In genomic region chr15:95804255-95804654, GRCm38 (mm10) we compare ENCODE assay signal across 8 mouse cellular contexts. TPM values are rescaled to one million over a fixed set of nuclear protein-coding genes. Genes with fewer than 3 reads are reported as not detected.
DNase-seq lines count a peak whose midpoint lies in the region; ATAC-seq lines count a peak whose summit lies in the region.

No protein-coding gene starts in this region.

- peaks cover 95% of the 10 kb centered on the region for H3K79me2 ChIP-seq in macrophage (ENCODE audit: inconsistent target)

- WGBS in kidney, embryonic 16.5 days = 7% methylated on average over 7 of the region's 7 CpGs
- WGBS in macrophage (ENCODE audit: missing documents) = 27% methylated on average over 7 of the region's 7 CpGs

- H3K27me3 ChIP-seq in kidney, embryonic 16.5 days (ENCODE audit: insufficient read depth, low read length) = no peaks in the 10 kb centered on the region

- DNase-seq in right cerebral cortex, adult 18-20 months = peak; percentile 86
- DNase-seq in right cerebral cortex, postnatal 4 days = no peak
- DNase-seq in heart, adult 9 months (ENCODE audit: low spot score in 2 of 2) = peak; percentile 77 to 86
- DNase-seq in cerebellum, adult 11 months = no peak

- no peak overlapping the region for H3K9ac ChIP-seq in kidney, embryonic 16.5 days (replicated peaks; ENCODE audit: low read length)

- H3K4me2 ChIP-seq in kidney, embryonic 16.5 days (replicated peaks; ENCODE audit: low read depth, low read length) = peak overlapping the region; percentile 16; the same call in 1 of the 2 replicates

- peak; percentile 85 for ATAC-seq in kidney, embryonic 16.5 days (ENCODE audit: low FRiP score, low TSS enrichment)
- ATAC-seq in CD4-positive, CD25-positive, alpha-beta regulatory T cell, adult 4 months = no peak

- H3K27ac ChIP-seq in brown adipose tissue, adult 24 weeks (replicated peaks; ENCODE audit: low read depth, low read length) = peak overlapping the region; percentile 97
- H3K27ac ChIP-seq in kidney, embryonic 16.5 days (ENCODE audit: low read length) = peak overlapping the region; percentile 65
- H3K27ac ChIP-seq in macrophage = peak overlapping the region; percentile 93

- no peak overlapping the region for H3K4me3 ChIP-seq in brown adipose tissue, adult 24 weeks (ENCODE audit: insufficient read depth, low read depth, low read length)
- no peak overlapping the region for H3K4me3 ChIP-seq in kidney, embryonic 16.5 days (ENCODE audit: low read length)
- peak overlapping the region; percentile 10 for H3K4me3 ChIP-seq in macrophage (ENCODE audit: inconsistent target)

- H3K9me3 ChIP-seq in kidney, embryonic 16.5 days (ENCODE audit: low read length) = no peaks in the 10 kb centered on the region

- H3K4me1 ChIP-seq in brown adipose tissue, adult 24 weeks (ENCODE audit: control insufficient read depth, insufficient read depth, insufficient read length, low read length) = peaks cover 42% of the 10 kb centered on the region
- H3K4me1 ChIP-seq in kidney, embryonic 16.5 days (ENCODE audit: insufficient read depth, low read length) = peaks cover 44% of the 10 kb centered on the region

- no peaks in the 10 kb centered on the region for H3K36me3 ChIP-seq in kidney, embryonic 16.5 days (ENCODE audit: insufficient read depth, low read length)
- no peaks in the 10 kb centered on the region for H3K36me3 ChIP-seq in macrophage (ENCODE audit: inconsistent target)

RNA-seq across cellular contexts. Expression of gene Ano6, which starts 13.6 kb away (rescaled TPM):
- 14.3 and 21.1 TPM in 2 replicates for polyA plus RNA-seq in brown adipose tissue, adult 24 weeks (2012; ENCODE audit: insufficient read depth, insufficient read length, missing spikeins)
- 54.4 and 67.2 TPM in 2 replicates for polyA plus RNA-seq in kidney, embryonic 16.5 days (2015; fragmentation: Nextera tagmentation; extraction: Ambion mirVana)
- 100 to 1,000 TPM; 179 to 920 (median 223) TPM for total RNA-seq in macrophage (2018; cell fraction: chromatin; rRNA removed)
- 100 to 1,000 TPM in 10 of 26 experiments, 10 to 100 TPM in 16; 54.7 to 124 (median 86.7) TPM for total RNA-seq in macrophage (2018; cell fraction: cytosol; rRNA removed)
- total RNA-seq in macrophage (2018; cell fraction: nucleus; rRNA removed) = 100 to 1,000 TPM; 107 to 458 (median 178) TPM
- polyA plus RNA-seq in macrophage (2018) = 71.9 to 124 TPM (median 74.2 TPM) in 3 replicates
- polyA plus RNA-seq in CD4-positive, CD25-positive, alpha-beta regulatory T cell, adult 4 months (2017; shearing (Covaris generic)) = 10 to 100 TPM; 34.8 to 54.6 TPM

Comparison
In these comparisons a context has a peak if more than half of its experiments do, and no peak if none do; other contexts are left out.
1. DNase-seq: peak in right cerebral cortex, adult 18-20 months (single experiment) and heart, adult 9 months (2 of 2); none in right cerebral cortex, postnatal 4 days (single experiment) and cerebellum, adult 11 months (single experiment).
2. Peak in every context shown above with its lines, with median percentiles within 50 percentile points of each other: H3K27ac ChIP-seq.